Mouse (Mus musculus): ENCODE data around the gene Stkld1. TPM values are rescaled to one million over a fixed set of nuclear protein-coding genes. Genes with fewer than 3 reads are reported as not detected.

The Stkld1 gene
- polyA plus RNA-seq, 1 experiment from 2014 or later, result not detected

GRCm38 (mm10) chr2:26964724-26965370, 31.0 kb downstream of the Stkld1 start:
- H3K27ac ChIP-seq (ENCODE audit: low read depth), result peak overlapping the region; percentile 99
- H3K4me3 ChIP-seq (ENCODE audit: low read depth, low read length), result peak overlapping the region; percentile 50
- no peaks in the 10 kb centered on the region for H3K27me3 ChIP-seq (replicated peaks; ENCODE audit: control insufficient read depth, insufficient read depth, low read length)
- H3K9ac ChIP-seq (ENCODE audit: low read length), result peak overlapping the region; percentile 75
- H3K4me1 ChIP-seq (replicated peaks; ENCODE audit: control insufficient read depth, insufficient read depth, low read length), result peaks cover 13% of the 10 kb centered on the region
- no peaks in the 10 kb centered on the region for H3K9me3 ChIP-seq (ENCODE audit: control insufficient read depth, low read length)
- peak overlapping the region; percentile 57 for H3K4me2 ChIP-seq (ENCODE audit: low read length)
- DNase-seq (ENCODE audit: low spot score), result no peak
- no peak for ATAC-seq (replicated peaks; ENCODE audit: low FRiP score, low TSS enrichment, low read depth)
- WGBS, result 19% methylated on average over 14 of the region's 14 CpGs
- peaks cover 22% of the 10 kb centered on the region for H3K36me3 ChIP-seq (ENCODE audit: control insufficient read depth, insufficient read depth, low read length)

- Histone ChIP-seq H3K27ac (ENCODE audit: low read depth) (no peak overlapping the region), H3K9me3 (ENCODE audit: control insufficient read depth, low read length) (no peaks in the 10 kb centered on the region), H3K36me3 (ENCODE audit: control insufficient read depth, insufficient read depth, low read length) (peaks cover 1% of the 10 kb centered on the region; the same call in 1 of the 2 replicates), H3K9ac (ENCODE audit: low read length) (no peak overlapping the region), H3K27me3 (replicated peaks; ENCODE audit: control insufficient read depth, insufficient read depth, low read length) (no peaks in the 10 kb centered on the region), H3K4me3 (ENCODE audit: low read depth, low read length) (no peak overlapping the region), H3K4me2 (ENCODE audit: low read length) (no peak overlapping the region), H3K4me1 (replicated peaks; ENCODE audit: control insufficient read depth, insufficient read depth, low read length) (peaks cover 13% of the 10 kb centered on the region)
- ATAC-seq (replicated peaks; ENCODE audit: low FRiP score, low TSS enrichment, low read depth) (no peak), DNase-seq (ENCODE audit: low spot score) (no peak)
- 82% methylated on average over 2 of the region's 2 CpGs for WGBS
Observed at GRCm38 (mm10) chr2:26967262-26967661, 33.4 kb downstream of the Stkld1 start.

GRCm38 (mm10) chr2:26973116-26973515, 39.3 kb downstream of the Stkld1 start, which contains the start of gene Adamts13:
Gene Adamts13, plus strand, starts transcription at chr2:26973416.
- Histone ChIP-seq H3K4me3 (ENCODE audit: low read depth, low read length) (no peak within 1 kb of the TSS), H3K9ac (ENCODE audit: low read length) (no peak within 1 kb of the TSS), H3K27ac (ENCODE audit: low read depth) (no peak within 1 kb of the TSS), H3K9me3 (ENCODE audit: control insufficient read depth, low read length) (no peaks in the 10 kb centered on the region), H3K36me3 (ENCODE audit: control insufficient read depth, insufficient read depth, low read length) (no peaks in the 10 kb centered on the region), H3K4me1 (replicated peaks; ENCODE audit: control insufficient read depth, insufficient read depth, low read length) (0 out of 2 replicates have a peak, but pooled peaks cover 5% of the 10 kb centered on the region), H3K27me3 (replicated peaks; ENCODE audit: control insufficient read depth, insufficient read depth, low read length) (no peaks in the 10 kb centered on the region), H3K4me2 (ENCODE audit: low read length) (peak within 1 kb of the TSS; percentile 5; the same call in 1 of the 2 replicates)
- WGBS, result 48% methylated on average over 3 of the region's 3 CpGs
- DNase-seq (ENCODE audit: low spot score) (no peak), ATAC-seq (replicated peaks; ENCODE audit: low FRiP score, low TSS enrichment, low read depth) (no peak)

GRCm38 (mm10) chr2:26973960-26974359, 40.1 kb downstream of the Stkld1 start:
- Histone ChIP-seq H3K4me3 (ENCODE audit: low read depth, low read length) (no peak overlapping the region), H3K4me1 (replicated peaks; ENCODE audit: control insufficient read depth, insufficient read depth, low read length) (0 out of 2 replicates have a peak, but pooled peaks cover 5% of the 10 kb centered on the region), H3K36me3 (ENCODE audit: control insufficient read depth, insufficient read depth, low read length) (no peaks in the 10 kb centered on the region), H3K9ac (ENCODE audit: low read length) (no peak overlapping the region), H3K4me2 (ENCODE audit: low read length) (no peak overlapping the region), H3K9me3 (ENCODE audit: control insufficient read depth, low read length) (no peaks in the 10 kb centered on the region), H3K27ac (ENCODE audit: low read depth) (no peak overlapping the region), H3K27me3 (replicated peaks; ENCODE audit: control insufficient read depth, insufficient read depth, low read length) (no peaks in the 10 kb centered on the region)
- 18% methylated on average over 4 of the region's 4 CpGs for WGBS
- ATAC-seq (replicated peaks; ENCODE audit: low FRiP score, low TSS enrichment, low read depth) (no peak), DNase-seq (ENCODE audit: low spot score) (no peak)

- Histone ChIP-seq H3K4me1 (replicated peaks; ENCODE audit: control insufficient read depth, insufficient read depth, low read length) (no peaks in the 10 kb centered on the region), H3K27me3 (replicated peaks; ENCODE audit: control insufficient read depth, insufficient read depth, low read length) (no peaks in the 10 kb centered on the region), H3K36me3 (ENCODE audit: control insufficient read depth, insufficient read depth, low read length) (no peaks in the 10 kb centered on the region), H3K9me3 (ENCODE audit: control insufficient read depth, low read length) (no peaks in the 10 kb centered on the region), H3K4me2 (ENCODE audit: low read length) (no peak overlapping the region), H3K4me3 (ENCODE audit: low read depth, low read length) (no peak overlapping the region), H3K9ac (ENCODE audit: low read length) (no peak overlapping the region), H3K27ac (ENCODE audit: low read depth) (no peak overlapping the region)
- DNase-seq (ENCODE audit: low spot score), result no peak
- 63% methylated on average over 1 of the region's 1 CpGs for WGBS
- no peak for ATAC-seq (replicated peaks; ENCODE audit: low FRiP score, low TSS enrichment, low read depth)
Observed at GRCm38 (mm10) chr2:26980361-26980760, 46.5 kb downstream of the Stkld1 start.

GRCm38 (mm10) chr2:26984179-26984578, 50.3 kb downstream of the Stkld1 start:
- Histone ChIP-seq H3K4me2 (ENCODE audit: low read length) (no peak overlapping the region), H3K36me3 (ENCODE audit: control insufficient read depth, insufficient read depth, low read length) (no peaks in the 10 kb centered on the region), H3K9ac (ENCODE audit: low read length) (no peak overlapping the region), H3K27ac (ENCODE audit: low read depth) (no peak overlapping the region), H3K9me3 (ENCODE audit: control insufficient read depth, low read length) (no peaks in the 10 kb centered on the region), H3K27me3 (replicated peaks; ENCODE audit: control insufficient read depth, insufficient read depth, low read length) (no peaks in the 10 kb centered on the region), H3K4me3 (ENCODE audit: low read depth, low read length) (no peak overlapping the region), H3K4me1 (replicated peaks; ENCODE audit: control insufficient read depth, insufficient read depth, low read length) (no peaks in the 10 kb centered on the region)
- DNase-seq (ENCODE audit: low spot score) (no peak), ATAC-seq (replicated peaks; ENCODE audit: low FRiP score, low TSS enrichment, low read depth) (no peak)
- 72% methylated on average over 2 of the region's 2 CpGs for WGBS

- H3K27me3 ChIP-seq (replicated peaks; ENCODE audit: control insufficient read depth, insufficient read depth, low read length), result no peaks in the 10 kb centered on the region
- H3K4me3 ChIP-seq (ENCODE audit: low read depth, low read length), result no peak overlapping the region
- no peak overlapping the region for H3K4me2 ChIP-seq (ENCODE audit: low read length)
- DNase-seq (ENCODE audit: low spot score) (no peak), ATAC-seq (replicated peaks; ENCODE audit: low FRiP score, low TSS enrichment, low read depth) (no peak)
- H3K9ac ChIP-seq (ENCODE audit: low read length), result no peak overlapping the region
- H3K36me3 ChIP-seq (ENCODE audit: control insufficient read depth, insufficient read depth, low read length), result no peaks in the 10 kb centered on the region
- no peaks in the 10 kb centered on the region for H3K4me1 ChIP-seq (replicated peaks; ENCODE audit: control insufficient read depth, insufficient read depth, low read length)
- WGBS, result 85% methylated on average over 5 of the region's 5 CpGs
- no peaks in the 10 kb centered on the region for H3K9me3 ChIP-seq (ENCODE audit: control insufficient read depth, low read length)
- no peak overlapping the region for H3K27ac ChIP-seq (ENCODE audit: low read depth)
Observed at GRCm38 (mm10) chr2:26984640-26985039, 50.8 kb downstream of the Stkld1 start.

GRCm38 (mm10) chr2:26993936-26994335, 60.1 kb downstream of the Stkld1 start:
- Histone ChIP-seq H3K9me3 (ENCODE audit: control insufficient read depth, low read length) (no peaks in the 10 kb centered on the region), H3K27ac (ENCODE audit: low read depth) (no peak overlapping the region), H3K9ac (ENCODE audit: low read length) (no peak overlapping the region), H3K36me3 (ENCODE audit: control insufficient read depth, insufficient read depth, low read length) (no peaks in the 10 kb centered on the region), H3K4me1 (replicated peaks; ENCODE audit: control insufficient read depth, insufficient read depth, low read length) (no peaks in the 10 kb centered on the region), H3K27me3 (replicated peaks; ENCODE audit: control insufficient read depth, insufficient read depth, low read length) (no peaks in the 10 kb centered on the region), H3K4me2 (ENCODE audit: low read length) (no peak overlapping the region), H3K4me3 (ENCODE audit: low read depth, low read length) (no peak overlapping the region)
- no peak for DNase-seq (ENCODE audit: low spot score)
- no peak for ATAC-seq (replicated peaks; ENCODE audit: low FRiP score, low TSS enrichment, low read depth)
- 70% methylated on average over 3 of the region's 3 CpGs for WGBS

GRCm38 (mm10) chr2:26997498-26997897, 63.7 kb downstream of the Stkld1 start:
- no peak overlapping the region for H3K9ac ChIP-seq (ENCODE audit: low read length)
- no peaks in the 10 kb centered on the region for H3K36me3 ChIP-seq (ENCODE audit: control insufficient read depth, insufficient read depth, low read length)
- no peak overlapping the region for H3K27ac ChIP-seq (ENCODE audit: low read depth)
- H3K9me3 ChIP-seq (ENCODE audit: control insufficient read depth, low read length), result no peaks in the 10 kb centered on the region
- H3K27me3 ChIP-seq (replicated peaks; ENCODE audit: control insufficient read depth, insufficient read depth, low read length), result no peaks in the 10 kb centered on the region
- 100% methylated on average over 1 of the region's 1 CpGs for WGBS
- H3K4me1 ChIP-seq (replicated peaks; ENCODE audit: control insufficient read depth, insufficient read depth, low read length), result no peaks in the 10 kb centered on the region
- no peak overlapping the region for H3K4me3 ChIP-seq (ENCODE audit: low read depth, low read length)
- ATAC-seq (replicated peaks; ENCODE audit: low FRiP score, low TSS enrichment, low read depth) (no peak), DNase-seq (ENCODE audit: low spot score) (no peak)
- no peak overlapping the region for H3K4me2 ChIP-seq (ENCODE audit: low read length)

Measured in intestine, embryonic 14.5 days (tissue).